Mouse (Mus musculus) naive thymus-derived CD4-positive, alpha-beta T cell, adult 5 months (primary cell): ENCODE data around the gene Abcd1. TPM values are rescaled to one million over a fixed set of nuclear protein-coding genes. Genes with fewer than 3 reads are reported as not detected.

Experiments used
- polyA plus RNA-seq: library from polyadenylated mRNA; unstranded; fragments of 100-300 nt; shearing (Covaris generic); gene quantifications from one replicate; pipeline ENCODE4 v1.2.1, GENCODE M21; 2017

The Abcd1 gene
- polyA plus RNA-seq = 23.2 TPM

GRCm38 (mm10) chrX:73716109-73716661 is at the start of gene Abcd1, which contains the start of gene Bcap31:
Abcd1 (plus strand) TSS chrX:73716597.
Bcap31 (minus strand) TSS chrX:73716175.

GRCm38 (mm10) chrX:73672879-73673618 is 43.3 kb upstream of the Abcd1 start, which contains the start of gene Slc6a8:
Slc6a8 (plus strand) TSS chrX:73673150.

GRCm38 (mm10) chrX:73756334-73757140 is 40.1 kb downstream of the Abcd1 start, which contains the start of gene Plxnb3:
Plxnb3 (plus strand) TSS chrX:73757090.

GRCm38 (mm10) chrX:73774168-73774760 is 57.9 kb downstream of the Abcd1 start, which contains the start of gene Srpk3:
Srpk3 (plus strand) TSS chrX:73774405.

GRCm38 (mm10) chrX:73786364-73787224 is 70.2 kb downstream of the Abcd1 start, which contains the start of the genes Idh3g and Ssr4:
Idh3g (minus strand) TSS chrX:73786897.
Ssr4 (plus strand) TSS chrX:73787028.

Other genes with a start within 250 kb of the Abcd1 start
- gene Bgn, start 233.0 kb upstream of the Abcd1 start, polyA plus RNA-seq = not detected
- not detected for gene Atp2b3, start 213.5 kb upstream of the Abcd1 start, polyA plus RNA-seq
- not detected for gene Dusp9, start 77.2 kb upstream of the Abcd1 start, polyA plus RNA-seq
- gene Pnck, start 56.5 kb upstream of the Abcd1 start, polyA plus RNA-seq = 1.1 TPM
- not detected for gene Slc6a8, start 43.4 kb upstream of the Abcd1 start, polyA plus RNA-seq
- gene Bcap31, start 422 bp upstream of the Abcd1 start, polyA plus RNA-seq = 227 TPM
- gene Plxnb3, start 40.5 kb downstream of the Abcd1 start, polyA plus RNA-seq = not detected
- 0.41 TPM for gene Srpk3, start 57.8 kb downstream of the Abcd1 start, polyA plus RNA-seq
- gene Idh3g, start 70.3 kb downstream of the Abcd1 start, polyA plus RNA-seq = 214 TPM
- gene Ssr4, start 70.4 kb downstream of the Abcd1 start, polyA plus RNA-seq = 169 TPM
- gene Pdzd4, start 108.4 kb downstream of the Abcd1 start, polyA plus RNA-seq = 0.15 TPM
- gene Avpr2, start 175.5 kb downstream of the Abcd1 start, polyA plus RNA-seq = 2.3 TPM
- gene L1cam, start 179.5 kb downstream of the Abcd1 start, polyA plus RNA-seq = 32.4 TPM
- gene Arhgap4, start 205.3 kb downstream of the Abcd1 start, polyA plus RNA-seq = 252 TPM
- gene Naa10, start 205.3 kb downstream of the Abcd1 start, polyA plus RNA-seq = 123 TPM
- 2.1 TPM for gene Renbp, start 214.3 kb downstream of the Abcd1 start, polyA plus RNA-seq
- gene Hcfc1, start 249.8 kb downstream of the Abcd1 start, polyA plus RNA-seq = 41.7 TPM